9 mouse cellular contexts compared by ENCODE assay signal in genomic region chr9:67973451-67973850, GRCm38 (mm10).
DNase-seq lines count a peak whose midpoint lies in the region; ATAC-seq and TF ChIP-seq lines count a peak whose summit lies in the region.
"Had no signal": no experiment of that assay in that cellular context is flagged by ENCODE, and none has a peak within 500 bp of the region (broad histone marks: within the 10 kb centered on the region; RNA-seq: fewer than 3 reads in every experiment).

No protein-coding gene starts in this region.

- peak; percentile 50 to 86 (median 84) for TF ChIP-seq CTCF in MEL (IDR thresholded peaks at IDR 0.05 in 2 of 3, conservative IDR thresholded peaks at IDR 0.05 in 1 of 3; ENCODE audit: control insufficient read depth in 1 of 3, insufficient read depth in 1 of 3, low read depth in 2 of 3, low read length in 3 of 3, poor library complexity in 1 of 3, severe bottlenecking in 1 of 3)

- DNase-seq in intestine, embryonic 14.5 days (ENCODE audit: low spot score) = peak; percentile 56
- peak; percentile 7 for DNase-seq in B cell, adult 2 months
- DNase-seq in MEL (ENCODE audit: low read depth, low spot score) = peak; percentile 74
- DNase-seq in fibroblast of lung, adult 2 months (ENCODE audit: low read depth) = peak; percentile 24
- DNase-seq in urinary bladder, adult 2 months (ENCODE audit: low spot score) = no peak
- DNase-seq in testis, postnatal 10 days (ENCODE audit: low spot score) = no peak
- DNase-seq in gastrocnemius, postnatal 25 days = no peak

- 40% methylated on average over 6 of the region's 6 CpGs for WGBS in intestine, embryonic 14.5 days
- WGBS in intestine, embryonic 15.5 days = 35% methylated on average over 6 of the region's 6 CpGs

- no peak for ATAC-seq in intestine, embryonic 14.5 days (replicated peaks; ENCODE audit: low FRiP score, low TSS enrichment, low read depth)
- ATAC-seq in intestine, embryonic 15.5 days = no peak

- H3K27ac ChIP-seq in intestine, embryonic 14.5 days (ENCODE audit: low read depth) = no peak overlapping the region
- no peak overlapping the region for H3K27ac ChIP-seq in intestine, embryonic 15.5 days
- H3K27ac ChIP-seq in MEL (ENCODE audit: control insufficient read depth, low read depth, low read length) = no peak overlapping the region

- no peaks in the 10 kb centered on the region for H3K4me1 ChIP-seq in intestine, embryonic 14.5 days (replicated peaks; ENCODE audit: control insufficient read depth, insufficient read depth, low read length)
- no peaks in the 10 kb centered on the region for H3K4me1 ChIP-seq in intestine, embryonic 15.5 days (replicated peaks)
- H3K4me1 ChIP-seq in MEL (ENCODE audit: control insufficient read depth in 1 of 2, insufficient read depth in 2 of 2, low read length in 2 of 2) = no peaks in the 10 kb centered on the region
- H3K4me1 ChIP-seq: megakaryocyte, embryonic 14.5 days had no signal

- H3K9ac ChIP-seq in intestine, embryonic 14.5 days (ENCODE audit: low read length) = no peak overlapping the region
- H3K9ac ChIP-seq in intestine, embryonic 15.5 days = no peak overlapping the region
- no peak overlapping the region for H3K9ac ChIP-seq in MEL (ENCODE audit: control insufficient read depth, low read depth, low read length, poor library complexity, severe bottlenecking)

- H3K36me3 ChIP-seq in intestine, embryonic 14.5 days (ENCODE audit: control insufficient read depth, insufficient read depth, low read length) = peaks cover 37% of the 10 kb centered on the region
- no peaks in the 10 kb centered on the region; the same call in none of the 2 replicates for H3K36me3 ChIP-seq in intestine, embryonic 15.5 days
- H3K36me3 ChIP-seq in MEL (ENCODE audit: control insufficient read depth in 1 of 2, insufficient read depth in 2 of 2, low read length in 2 of 2) = no peaks in the 10 kb centered on the region

- H3K4me2 ChIP-seq in intestine, embryonic 14.5 days (ENCODE audit: low read length) = no peak overlapping the region
- H3K4me2 ChIP-seq in intestine, embryonic 15.5 days (replicated peaks) = no peak overlapping the region

- H3K27me3 ChIP-seq in intestine, embryonic 14.5 days (replicated peaks; ENCODE audit: control insufficient read depth, insufficient read depth, low read length) = no peaks in the 10 kb centered on the region
- H3K27me3 ChIP-seq in intestine, embryonic 15.5 days (replicated peaks) = no peaks in the 10 kb centered on the region
- H3K27me3 ChIP-seq in MEL (ENCODE audit: control insufficient read depth in 1 of 2, insufficient read depth in 2 of 2, low read length in 2 of 2) = no peaks in the 10 kb centered on the region
- H3K27me3 ChIP-seq: megakaryocyte, embryonic 14.5 days had no signal

- peak; percentile 85 for TF ChIP-seq RAD21 in MEL (IDR thresholded peaks at IDR 0.05; ENCODE audit: low read depth, low read length)

- H3K79me2 ChIP-seq in MEL (ENCODE audit: control insufficient read depth, insufficient read depth, low read length, poor library complexity) = no peaks in the 10 kb centered on the region

- TF ChIP-seq POLR2A in MEL (IDR thresholded peaks at IDR 0.05; ENCODE audit: control insufficient read depth in 1 of 2, insufficient read depth in 1 of 2, low read depth in 1 of 2, low read length in 2 of 2, poor library complexity in 1 of 2) = no peak

- TF ChIP-seq EP300 in MEL (IDR thresholded peaks at IDR 0.05; ENCODE audit: low read depth in 1 of 2, low read length in 2 of 2) = no peak

- no peak overlapping the region for H3K4me3 ChIP-seq in intestine, embryonic 14.5 days (ENCODE audit: low read depth, low read length)
- H3K4me3 ChIP-seq in intestine, embryonic 15.5 days (replicated peaks) = no peak overlapping the region
- no peak overlapping the region for H3K4me3 ChIP-seq in MEL (ENCODE audit: control insufficient read depth in 1 of 2, insufficient read depth in 1 of 2, low read depth in 2 of 2, low read length in 2 of 2)
- H3K4me3 ChIP-seq: megakaryocyte, embryonic 14.5 days had no signal

- H3K9me3 ChIP-seq in intestine, embryonic 14.5 days (ENCODE audit: control insufficient read depth, low read length) = no peaks in the 10 kb centered on the region
- H3K9me3 ChIP-seq in intestine, embryonic 15.5 days = no peaks in the 10 kb centered on the region
- H3K9me3 ChIP-seq in MEL (replicated peaks; ENCODE audit: insufficient read depth, low read length) = no peaks in the 10 kb centered on the region
- H3K9me3 ChIP-seq: megakaryocyte, embryonic 14.5 days had no signal

TF ChIP-seq in MEL, 35 proteins besides CTCF, POLR2A, EP300 and RAD21:
- TF ChIP-seq ZNF384 (IDR thresholded peaks at IDR 0.05; ENCODE audit: low read depth, low read length) = peak; percentile 89
- no peak for TF ChIP-seq TBP (IDR thresholded peaks at IDR 0.05; ENCODE audit: low read depth, low read length)
- TF ChIP-seq KAT2A (conservative IDR thresholded peaks at IDR 0.05; ENCODE audit: low read depth, low read length) = no peak
- no peak; the same call in 1 of the 2 replicates for TF ChIP-seq SIN3A (IDR thresholded peaks at IDR 0.05; ENCODE audit: low read length)
- peak; percentile 85 for TF ChIP-seq SMC3 (IDR thresholded peaks at IDR 0.05; ENCODE audit: low read depth, low read length)
- peak; percentile 65 for TF ChIP-seq ZC3H11A (IDR thresholded peaks at IDR 0.05; ENCODE audit: low read depth, low read length)
TF ChIP-seq in MEL: peak in this region for 3.

Comparison
In these comparisons a context has a peak if more than half of its experiments do, and no peak if none do; other contexts are left out.
1. DNase-seq: peak in intestine, embryonic 14.5 days (single experiment), B cell, adult 2 months (2 of 2), MEL (single experiment) and fibroblast of lung, adult 2 months (single experiment); none in urinary bladder, adult 2 months (single experiment), testis, postnatal 10 days (single experiment) and gastrocnemius, postnatal 25 days (single experiment).